In genomic region chr8:120409371-120410013, GRCm38 (mm10) we compare ENCODE assay signal across 10 mouse cellular contexts.
DNase-seq lines count a peak whose midpoint lies in the region; ATAC-seq and TF ChIP-seq lines count a peak whose summit lies in the region.
"Had no signal": no experiment of that assay in that cellular context is flagged by ENCODE, and none has a peak within 500 bp of the region (broad histone marks: within the 10 kb centered on the region; RNA-seq: fewer than 3 reads in every experiment).

No protein-coding gene starts in this region.

- H3K36me3 ChIP-seq in hindbrain, embryonic 11.5 days (ENCODE audit: control insufficient read depth, insufficient read depth, low read length): no peaks in the 10 kb centered on the region
- H3K36me3 ChIP-seq in hindbrain, embryonic 14.5 days (replicated peaks; ENCODE audit: control insufficient read depth, insufficient read depth): no peaks in the 10 kb centered on the region
- no peaks in the 10 kb centered on the region for H3K36me3 ChIP-seq in forebrain, embryonic 13.5 days (ENCODE audit: poor library complexity, severe bottlenecking)
- no peaks in the 10 kb centered on the region for H3K36me3 ChIP-seq in liver, embryonic 15.5 days (replicated peaks)

- no peaks in the 10 kb centered on the region for H3K9me3 ChIP-seq in hindbrain, embryonic 11.5 days (ENCODE audit: control insufficient read depth, low read length)
- H3K9me3 ChIP-seq in hindbrain, embryonic 14.5 days (ENCODE audit: control insufficient read depth, low read length): no peaks in the 10 kb centered on the region
- H3K9me3 ChIP-seq in forebrain, embryonic 13.5 days (replicated peaks): no peaks in the 10 kb centered on the region
- no peaks in the 10 kb centered on the region for H3K9me3 ChIP-seq in liver, embryonic 15.5 days (replicated peaks)

- no peaks in the 10 kb centered on the region for H3K27me3 ChIP-seq in hindbrain, embryonic 11.5 days (ENCODE audit: control insufficient read depth, insufficient read depth, low read length)
- H3K27me3 ChIP-seq in hindbrain, embryonic 14.5 days (ENCODE audit: control insufficient read depth, insufficient read depth, low read length): no peaks in the 10 kb centered on the region
- H3K27me3 ChIP-seq in forebrain, embryonic 13.5 days: 0 out of 2 replicates have a peak, but pooled peaks cover 2% of the 10 kb centered on the region
- peaks cover 39% of the 10 kb centered on the region for H3K27me3 ChIP-seq in liver, embryonic 15.5 days

- ATAC-seq in hindbrain, embryonic 11.5 days (ENCODE audit: low FRiP score): 0 out of 2 replicates have a peak, but pooled peaks have one; percentile 3
- ATAC-seq in hindbrain, embryonic 14.5 days (ENCODE audit: low FRiP score): no peak
- no peak for ATAC-seq in forebrain, embryonic 13.5 days
- ATAC-seq in liver, embryonic 15.5 days (ENCODE audit: insufficient read depth): peak; percentile 64

- no peak overlapping the region for H3K9ac ChIP-seq in hindbrain, embryonic 11.5 days (ENCODE audit: low read depth, low read length)
- H3K9ac ChIP-seq in hindbrain, embryonic 14.5 days: no peak overlapping the region
- peak overlapping the region; percentile 27 for H3K9ac ChIP-seq in forebrain, embryonic 13.5 days
- no peak overlapping the region for H3K9ac ChIP-seq in liver, embryonic 15.5 days

- peak overlapping the region; percentile 83 for H3K27ac ChIP-seq in hindbrain, embryonic 11.5 days (ENCODE audit: low read depth, low read length)
- H3K27ac ChIP-seq in hindbrain, embryonic 14.5 days: no peak overlapping the region
- peak overlapping the region; percentile 3 for H3K27ac ChIP-seq in forebrain, embryonic 13.5 days
- H3K27ac ChIP-seq in liver, embryonic 15.5 days (replicated peaks): peak overlapping the region; percentile 45
- H3K27ac ChIP-seq: heart, adult 2 months; macrophage had no signal

- H3K4me1 ChIP-seq in hindbrain, embryonic 11.5 days (replicated peaks; ENCODE audit: control insufficient read depth, insufficient read depth, low read length): peaks cover 48% of the 10 kb centered on the region
- H3K4me1 ChIP-seq in hindbrain, embryonic 14.5 days (replicated peaks; ENCODE audit: control insufficient read depth, insufficient read depth, low read length): peaks cover 60% of the 10 kb centered on the region
- peaks cover 90% of the 10 kb centered on the region for H3K4me1 ChIP-seq in forebrain, embryonic 13.5 days
- peaks cover 55% of the 10 kb centered on the region for H3K4me1 ChIP-seq in liver, embryonic 15.5 days (replicated peaks)

- no peak for TF ChIP-seq POLR2A in brain, embryonic 14.5 days (IDR thresholded peaks at IDR 0.05; ENCODE audit: borderline replicate concordance, extremely low read depth, insufficient read depth, insufficient read length, poor library complexity, severe bottlenecking)

- WGBS in hindbrain, embryonic 11.5 days: 16% methylated on average over 11 of the region's 11 CpGs
- 36% methylated on average over 11 of the region's 11 CpGs for WGBS in hindbrain, embryonic 14.5 days
- 64% methylated on average over 11 of the region's 11 CpGs for WGBS in forebrain, embryonic 13.5 days
- 66% methylated on average over 11 of the region's 11 CpGs for WGBS in liver, embryonic 15.5 days (ENCODE audit: insufficient replicate concordance)

- H3K4me3 ChIP-seq in hindbrain, embryonic 11.5 days (ENCODE audit: low read depth, low read length): no peak overlapping the region
- no peak overlapping the region for H3K4me3 ChIP-seq in hindbrain, embryonic 14.5 days (replicated peaks; ENCODE audit: low read length)
- H3K4me3 ChIP-seq in forebrain, embryonic 13.5 days: no peak overlapping the region
- H3K4me3 ChIP-seq in liver, embryonic 15.5 days (replicated peaks): no peak overlapping the region
- H3K4me3 ChIP-seq: heart, adult 2 months had no signal

- peak; percentile 46 for DNase-seq in hindbrain, embryonic 11.5 days (ENCODE audit: low spot score)
- DNase-seq in hindbrain, embryonic 14.5 days (ENCODE audit: low spot score): no peak
- DNase-seq in brain, embryonic 14.5 days (ENCODE audit: low read depth): peak; percentile 72
- DNase-seq in kidney, postnatal 10 days: no peak
- no peak for DNase-seq in urinary bladder, postnatal 10 days (ENCODE audit: low spot score)
- no peak for DNase-seq in cerebellum, adult 8-10 months
- DNase-seq: heart, adult 2 months had no signal

- TF ChIP-seq CTCF in brain, embryonic 14.5 days (IDR thresholded peaks at IDR 0.05; ENCODE audit: borderline replicate concordance, extremely low read depth, insufficient read depth, insufficient read length): no peak

- H3K4me2 ChIP-seq in hindbrain, embryonic 11.5 days (replicated peaks; ENCODE audit: low read depth, low read length): no peak overlapping the region
- no peak overlapping the region for H3K4me2 ChIP-seq in hindbrain, embryonic 14.5 days (replicated peaks)
- H3K4me2 ChIP-seq in forebrain, embryonic 13.5 days: no peak overlapping the region
- H3K4me2 ChIP-seq in liver, embryonic 15.5 days: no peak overlapping the region

Comparison
In these comparisons a context has a peak if more than half of its experiments do, and no peak if none do; other contexts are left out.
1. ATAC-seq: peak in hindbrain, embryonic 11.5 days (single experiment) and liver, embryonic 15.5 days (single experiment); none in hindbrain, embryonic 14.5 days (single experiment) and forebrain, embryonic 13.5 days (single experiment).
2. DNase-seq: peak in hindbrain, embryonic 11.5 days (single experiment) and brain, embryonic 14.5 days (single experiment); none in hindbrain, embryonic 14.5 days (single experiment), kidney, postnatal 10 days (single experiment), urinary bladder, postnatal 10 days (single experiment) and cerebellum, adult 8-10 months (single experiment).